Mouse (Mus musculus) E14TG2a.4 (cell line): ENCODE measurements at regions not wholly inside any gene's neighbourhood (a gene's known extent, or its start where the extent isn't known, plus 50 kb on each side); places are given as distances from the start of the nearest gene placed in this dataset.

Experiments used
- H3K27me3 ChIP-seq: 2 replicates; pipeline ENCODE4 v1.6.1; 2014; ENCODE audit warnings: low read length, control low read depth; ENCODE audit not compliant: insufficient read depth
- H3K36me3 ChIP-seq: 2 replicates; pipeline ENCODE4 v1.6.1; 2014; ENCODE audit warnings: low read length, control low read depth; ENCODE audit not compliant: insufficient read depth
- H3K4me1 ChIP-seq: replicated peaks from 2 replicates; pipeline ENCODE4 v1.6.1; 2014; ENCODE audit warnings: low read depth, low read length, control low read depth
- H3K4me3 ChIP-seq: replicated peaks from 2 replicates; pipeline ENCODE4 v1.5.1; 2014; ENCODE audit warnings: mild to moderate bottlenecking, low read length
- H3K9me3 ChIP-seq: 2 replicates; pipeline ENCODE4 v1.6.1; 2014; ENCODE audit warnings: low read length, control low read depth
- CTCF ChIP-seq: conservative IDR thresholded peaks from 2 replicates; pipeline ENCODE4 v1.5.1; 2014; ENCODE audit warnings: low read length
- NANOG ChIP-seq: IDR thresholded peaks from 2 replicates; pipeline ENCODE4 v1.6.1; 2014; ENCODE audit warnings: borderline replicate concordance, low read length, mixed read lengths
- POU5F1 ChIP-seq: IDR thresholded peaks from 2 replicates; pipeline ENCODE4 v1.6.1; 2014; ENCODE audit warnings: low read length, borderline replicate concordance

- H3K36me3 ChIP-seq: no peaks in the 10 kb centered on the region
- no peak for TF ChIP-seq NANOG
- TF ChIP-seq CTCF: no peak
- no peak for TF ChIP-seq POU5F1
- no peak overlapping the region for H3K4me3 ChIP-seq
- no peaks in the 10 kb centered on the region for H3K9me3 ChIP-seq
- no peaks in the 10 kb centered on the region for H3K4me1 ChIP-seq
- H3K27me3 ChIP-seq: no peaks in the 10 kb centered on the region
These were observed 96.2 kb upstream of the 3110018I06Rik start for GRCm38 (mm10) chr12:107392050-107392795.

- no peaks in the 10 kb centered on the region for H3K9me3 ChIP-seq
- no peaks in the 10 kb centered on the region for H3K36me3 ChIP-seq
- no peak overlapping the region for H3K4me3 ChIP-seq
- H3K27me3 ChIP-seq: no peaks in the 10 kb centered on the region
- no peaks in the 10 kb centered on the region for H3K4me1 ChIP-seq
- no peak for TF ChIP-seq POU5F1
- no peak for TF ChIP-seq NANOG
- TF ChIP-seq CTCF: no peak
These were observed 94.0 kb upstream of the 3110018I06Rik start for GRCm38 (mm10) chr12:107394467-107394866.

- H3K4me1 ChIP-seq: peaks cover 7% of the 10 kb centered on the region; the same call in 1 of the 2 replicates
- H3K9me3 ChIP-seq: no peaks in the 10 kb centered on the region
- H3K36me3 ChIP-seq: no peaks in the 10 kb centered on the region
- H3K27me3 ChIP-seq: no peaks in the 10 kb centered on the region
- no peak overlapping the region for H3K4me3 ChIP-seq
- TF ChIP-seq POU5F1 (no peak), NANOG (no peak)
These were observed 83.6 kb upstream of the 3110018I06Rik start for GRCm38 (mm10) chr12:107404821-107405220.

- TF ChIP-seq NANOG: no peak
- no peak for TF ChIP-seq CTCF
- TF ChIP-seq POU5F1: no peak
- H3K36me3 ChIP-seq: no peaks in the 10 kb centered on the region
- H3K4me3 ChIP-seq: no peak overlapping the region
- no peaks in the 10 kb centered on the region for H3K27me3 ChIP-seq
- H3K9me3 ChIP-seq: no peaks in the 10 kb centered on the region
- no peaks in the 10 kb centered on the region for H3K4me1 ChIP-seq
These were observed 64.5 kb upstream of the 3110018I06Rik start for GRCm38 (mm10) chr12:107423923-107424322.

GRCm38 (mm10) chr12:107438506-107438905, 49.9 kb upstream of the 3110018I06Rik start:
- Histone ChIP-seq H3K9me3 (0 out of 2 replicates have a peak, but pooled peaks cover 5% of the 10 kb centered on the region), H3K36me3 (no peaks in the 10 kb centered on the region), H3K4me1 (no peaks in the 10 kb centered on the region), H3K27me3 (no peaks in the 10 kb centered on the region), H3K4me3 (no peak overlapping the region)
- no peak for TF ChIP-seq NANOG
- no peak for TF ChIP-seq CTCF
- no peak for TF ChIP-seq POU5F1
